ENCODE assay signal across 19 mouse cellular contexts in the genomic region with DNA sequence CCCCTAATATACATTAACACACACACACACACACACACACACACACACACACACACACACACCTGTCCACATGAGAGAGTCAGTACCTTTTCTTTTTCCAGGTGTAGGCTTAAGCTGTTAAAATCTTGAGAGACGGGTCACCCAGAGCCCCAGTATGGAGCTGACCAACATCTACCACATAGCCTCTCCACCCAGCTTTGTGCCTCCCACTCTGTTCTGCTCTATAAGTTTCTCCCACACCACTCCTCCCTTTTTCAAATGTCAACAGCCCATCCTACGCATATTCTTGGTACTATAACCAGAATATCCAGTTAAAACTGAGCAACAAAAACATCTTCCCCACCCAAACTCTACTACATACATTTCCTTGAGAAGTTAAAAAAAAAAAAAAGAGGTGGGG. TPM values are rescaled to one million over a fixed set of nuclear protein-coding genes. Genes with fewer than 3 reads are reported as not detected.
"Had no signal": no experiment of that assay in that cellular context is flagged by ENCODE, and none has a peak within 500 bp of the region (broad histone marks: within the 10 kb centered on the region; RNA-seq: fewer than 3 reads in every experiment).

No protein-coding gene starts in this region.

- H3K9ac ChIP-seq: lung, embryonic 14.5 days; midbrain, embryonic 12.5 days; neural tube, embryonic 13.5 days; neural tube, embryonic 15.5 days had no signal

- H3K4me3 ChIP-seq: midbrain, embryonic 10.5 days; midbrain, embryonic 12.5 days; myocyte; neural tube, embryonic 13.5 days; neural tube, embryonic 15.5 days had no signal

- H3K4me2 ChIP-seq: lung, embryonic 14.5 days; midbrain, embryonic 12.5 days; neural tube, embryonic 13.5 days; neural tube, embryonic 15.5 days had no signal

- H3K27ac ChIP-seq: midbrain, embryonic 10.5 days; midbrain, embryonic 12.5 days; neural tube, embryonic 13.5 days; neural tube, embryonic 15.5 days had no signal

- H3K27me3 ChIP-seq: midbrain, embryonic 12.5 days; neural tube, embryonic 13.5 days; neural tube, embryonic 15.5 days had no signal

- H3K4me1 ChIP-seq: midbrain, embryonic 10.5 days; midbrain, embryonic 12.5 days; neural tube, embryonic 13.5 days; neural tube, embryonic 15.5 days had no signal

- ATAC-seq: midbrain, embryonic 16.5 days had no signal

- H3K9me3 ChIP-seq: midbrain, embryonic 10.5 days; midbrain, embryonic 12.5 days; neural tube, embryonic 13.5 days; neural tube, embryonic 15.5 days had no signal

- DNase-seq: lung, adult 18-20 months; lung, embryonic 14.5 days; lung, postnatal 10 days; lung, postnatal 4 days; midbrain, embryonic 14.5 days; retina, postnatal 1 day; right cerebral cortex, postnatal 25 days; right cerebral cortex, postnatal 4 days; spleen, adult 18-20 months; thymus, adult 18-20 months; thymus, postnatal 14 days; thymus, postnatal 36 days had no signal

- H3K36me3 ChIP-seq: midbrain, embryonic 10.5 days; midbrain, embryonic 12.5 days; neural tube, embryonic 13.5 days; neural tube, embryonic 15.5 days had no signal

RNA-seq across cellular contexts. Expression of gene Cntn3, which starts 49.9 kb away (rescaled TPM):
- polyA plus RNA-seq: small intestine, adult 2 months had no signal
